Mouse (Mus musculus): Measurements from ENCODE around the gene Dus2.

- TF ChIP-seq POLR2A (IDR thresholded peaks at IDR 0.05; ENCODE audit: control insufficient read depth, extremely low read depth, insufficient read depth, low read length, poor library complexity): no peak
- TF ChIP-seq CTCF (IDR thresholded peaks at IDR 0.05; ENCODE audit: borderline replicate concordance, control insufficient read depth, extremely low read depth, insufficient read depth, low read length, poor library complexity): no peak
Measured at GRCm38 (mm10) chr8:106074236-106074635, 83.1 kb downstream of the Dus2 start.

All from thymus, adult 2 months (tissue).